Mouse (Mus musculus): ENCODE results near the gene Eif4ebp2. TPM values are rescaled to one million over a fixed set of nuclear protein-coding genes. Genes with fewer than 3 reads are reported as not detected.

Gene Eif4ebp2
- polyA plus RNA-seq, 1 experiment = 27.6 TPM

GRCm38 (mm10) chr10:61424500-61424899 lies 28.0 kb downstream of the Eif4ebp2 start:
- Histone ChIP-seq H3K27ac (ENCODE audit: insufficient read depth, low read length) (no peak overlapping the region), H3K4me1 (ENCODE audit: control insufficient read depth, insufficient read depth, low read length) (peaks cover 4% of the 10 kb centered on the region), H3K4me3 (ENCODE audit: insufficient read depth, low read length) (no peak overlapping the region)
- TF ChIP-seq POLR2A (IDR thresholded peaks at IDR 0.05; ENCODE audit: extremely low read depth, insufficient read depth, low read length) = no peak
- TF ChIP-seq CTCF (IDR thresholded peaks at IDR 0.05; ENCODE audit: extremely low read depth, insufficient read depth, low read length) = no peak

- H3K4me1 ChIP-seq (ENCODE audit: control insufficient read depth, insufficient read depth, low read length) = peaks cover 4% of the 10 kb centered on the region
- TF ChIP-seq POLR2A (IDR thresholded peaks at IDR 0.05; ENCODE audit: extremely low read depth, insufficient read depth, low read length) (no peak), CTCF (IDR thresholded peaks at IDR 0.05; ENCODE audit: extremely low read depth, insufficient read depth, low read length) (0 out of 2 replicates have a peak, but pooled peaks have one; percentile 20)
- no peak overlapping the region for H3K27ac ChIP-seq (ENCODE audit: insufficient read depth, low read length)
- H3K4me3 ChIP-seq (ENCODE audit: insufficient read depth, low read length) = no peak overlapping the region
Observed at GRCm38 (mm10) chr10:61423289-61423688, 29.2 kb downstream of the Eif4ebp2 start.

DNA sequence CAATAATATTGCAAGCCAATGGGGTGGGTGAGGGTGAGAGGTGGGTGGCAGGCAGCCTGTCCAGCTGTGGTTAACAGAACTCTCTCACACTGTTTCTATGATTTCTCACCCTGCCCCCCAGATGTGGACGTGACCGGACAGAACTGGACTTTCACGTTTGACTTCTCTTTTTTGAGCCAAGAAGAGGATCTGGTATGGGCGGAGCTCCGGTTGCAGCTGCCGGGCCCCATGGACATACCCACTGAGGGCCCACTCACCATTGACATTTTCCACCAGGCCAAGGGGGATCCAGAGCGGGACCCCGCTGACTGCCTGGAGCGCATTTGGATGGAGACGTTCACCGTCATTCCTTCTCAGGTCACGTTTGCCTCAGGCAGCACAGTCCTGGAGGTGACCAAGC lies 29.6 kb downstream of the Eif4ebp2 start:
- Histone ChIP-seq H3K4me1 (ENCODE audit: control insufficient read depth, insufficient read depth, low read length) (peaks cover 4% of the 10 kb centered on the region), H3K4me3 (ENCODE audit: insufficient read depth, low read length) (no peak overlapping the region)
- TF ChIP-seq POLR2A (IDR thresholded peaks at IDR 0.05; ENCODE audit: extremely low read depth, insufficient read depth, low read length) (no peak), CTCF (IDR thresholded peaks at IDR 0.05; ENCODE audit: extremely low read depth, insufficient read depth, low read length) (no peak)

GRCm38 (mm10) chr10:61420011-61420410 lies 32.5 kb downstream of the Eif4ebp2 start:
- no peak for TF ChIP-seq CTCF (IDR thresholded peaks at IDR 0.05; ENCODE audit: extremely low read depth, insufficient read depth, low read length)
- TF ChIP-seq POLR2A (IDR thresholded peaks at IDR 0.05; ENCODE audit: extremely low read depth, insufficient read depth, low read length) = no peak
- H3K4me3 ChIP-seq (ENCODE audit: insufficient read depth, low read length) = no peak overlapping the region
- peaks cover 4% of the 10 kb centered on the region for H3K4me1 ChIP-seq (ENCODE audit: control insufficient read depth, insufficient read depth, low read length)
- H3K27ac ChIP-seq (ENCODE audit: insufficient read depth, low read length) = no peak overlapping the region

More for the DNA sequence above, 29.6 kb downstream of the Eif4ebp2 start:
- no peak overlapping the region for H3K27ac ChIP-seq (ENCODE audit: insufficient read depth, low read length)

DNA sequence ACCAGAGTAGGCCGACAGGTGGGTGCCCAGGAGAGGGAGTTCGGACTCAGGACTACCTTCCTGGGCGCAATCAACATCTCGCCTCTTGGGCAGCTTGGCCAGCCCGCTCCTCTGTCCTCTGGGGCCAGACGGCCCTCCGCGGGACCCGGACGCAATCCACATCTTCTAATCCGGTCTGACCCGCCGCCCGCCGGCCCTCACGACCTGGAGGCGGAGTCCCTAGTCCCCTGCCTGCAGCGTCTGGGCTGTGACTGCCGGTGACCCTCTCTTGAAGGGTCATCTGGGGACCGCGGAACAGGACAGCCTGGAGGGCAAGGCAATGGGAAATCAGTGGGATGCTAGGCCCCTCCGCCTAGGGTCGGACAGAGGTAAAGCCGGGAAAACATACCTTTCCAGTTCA lies 33.3 kb downstream of the Eif4ebp2 start:
- TF ChIP-seq CTCF (IDR thresholded peaks at IDR 0.05; ENCODE audit: extremely low read depth, insufficient read depth, low read length) = no peak
- Histone ChIP-seq H3K4me3 (ENCODE audit: insufficient read depth, low read length) (no peak overlapping the region; the same call in 1 of the 2 replicates), H3K4me1 (ENCODE audit: control insufficient read depth, insufficient read depth, low read length) (peaks cover 1% of the 10 kb centered on the region; the same call in 1 of the 2 replicates), H3K27ac (ENCODE audit: insufficient read depth, low read length) (no peak overlapping the region)

GRCm38 (mm10) chr10:61418131-61418900 lies 34.1 kb downstream of the Eif4ebp2 start:
- H3K4me1 ChIP-seq (ENCODE audit: control insufficient read depth, insufficient read depth, low read length) = no peaks in the 10 kb centered on the region
- H3K27ac ChIP-seq (ENCODE audit: insufficient read depth, low read length) = no peak overlapping the region
- TF ChIP-seq POLR2A (IDR thresholded peaks at IDR 0.05; ENCODE audit: extremely low read depth, insufficient read depth, low read length) = no peak
- H3K4me3 ChIP-seq (ENCODE audit: insufficient read depth, low read length) = peak overlapping the region; percentile 6

DNA sequence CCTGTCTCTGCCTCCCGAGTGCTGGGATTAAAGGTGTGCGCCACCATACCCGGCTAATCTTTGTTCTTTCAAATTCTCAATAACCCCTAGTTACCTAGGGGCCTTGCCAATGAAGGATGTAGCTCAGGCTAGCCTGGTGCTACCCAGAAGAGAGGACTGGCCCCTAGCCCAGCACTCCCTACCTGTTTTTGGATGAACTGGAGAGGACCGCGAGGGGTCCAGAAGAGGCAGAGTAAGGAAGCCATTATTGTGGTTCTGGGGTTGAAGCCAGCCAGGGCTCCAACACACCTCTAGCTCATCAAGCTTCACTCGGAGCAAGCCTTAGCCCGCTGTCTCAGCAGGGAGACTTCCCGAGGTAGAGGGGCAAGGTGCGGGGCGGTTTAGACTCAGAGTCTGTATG lies 34.8 kb downstream of the Eif4ebp2 start, which contains the start of gene Nodal:
Gene Nodal (plus strand): TSS at position 301 of the 400 bp plus-strand sequence.
- Histone ChIP-seq H3K4me1 (ENCODE audit: control insufficient read depth, insufficient read depth, low read length) (no peaks in the 10 kb centered on the region), H3K27ac (ENCODE audit: insufficient read depth, low read length) (no peak within 1 kb of the TSS), H3K4me3 (ENCODE audit: insufficient read depth, low read length) (peak within 1 kb of the TSS; percentile 6)
- TF ChIP-seq POLR2A (IDR thresholded peaks at IDR 0.05; ENCODE audit: extremely low read depth, insufficient read depth, low read length) = no peak
- no peak for TF ChIP-seq CTCF (IDR thresholded peaks at IDR 0.05; ENCODE audit: extremely low read depth, insufficient read depth, low read length)

DNA sequence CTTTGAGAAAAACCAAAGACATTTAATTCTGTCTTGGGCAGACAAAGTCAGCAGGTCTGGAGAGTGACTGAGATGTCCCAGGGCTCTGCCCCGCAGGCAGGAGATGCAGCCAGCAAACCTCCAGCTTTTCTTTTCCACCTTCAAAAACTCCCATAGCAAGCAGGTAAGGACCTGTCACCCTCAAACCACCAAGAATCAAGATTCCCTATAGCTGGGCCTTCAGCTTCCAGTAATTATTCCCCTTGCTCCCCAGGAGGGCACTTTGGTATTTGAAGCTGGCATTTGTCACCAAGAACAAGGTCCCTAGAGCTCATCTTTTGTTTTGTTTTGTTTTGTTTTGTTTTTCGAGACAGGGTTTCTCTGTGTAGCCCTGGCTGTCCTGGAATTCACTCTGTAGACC lies 35.4 kb downstream of the Eif4ebp2 start:
- H3K4me3 ChIP-seq (ENCODE audit: insufficient read depth, low read length) = no peak overlapping the region
- H3K27ac ChIP-seq (ENCODE audit: insufficient read depth, low read length) = no peak overlapping the region
- no peak for TF ChIP-seq CTCF (IDR thresholded peaks at IDR 0.05; ENCODE audit: extremely low read depth, insufficient read depth, low read length)
- TF ChIP-seq POLR2A (IDR thresholded peaks at IDR 0.05; ENCODE audit: extremely low read depth, insufficient read depth, low read length) = no peak
- no peaks in the 10 kb centered on the region for H3K4me1 ChIP-seq (ENCODE audit: control insufficient read depth, insufficient read depth, low read length)

DNA sequence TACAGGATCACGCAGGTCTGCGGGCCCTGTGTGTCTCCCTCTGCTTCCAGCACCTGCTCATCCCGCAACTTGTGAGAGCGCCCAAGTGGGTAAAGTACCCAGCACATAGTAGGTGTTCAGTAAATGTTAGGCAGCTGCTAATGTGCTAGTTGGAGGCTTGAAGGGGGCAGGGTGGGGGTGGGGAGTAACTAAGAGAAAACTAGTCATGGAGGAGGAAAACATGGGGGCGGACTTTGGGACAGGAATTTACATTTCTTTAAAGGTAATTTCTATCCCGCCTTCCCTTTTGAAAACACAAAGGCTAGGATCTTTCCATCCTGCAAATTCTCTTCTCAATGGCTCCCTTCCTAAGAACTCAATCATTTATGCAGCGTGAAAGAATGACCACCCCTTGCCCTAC lies 35.9 kb downstream of the Eif4ebp2 start:
- no peaks in the 10 kb centered on the region for H3K4me1 ChIP-seq (ENCODE audit: control insufficient read depth, insufficient read depth, low read length)
- no peak overlapping the region for H3K27ac ChIP-seq (ENCODE audit: insufficient read depth, low read length)
- H3K4me3 ChIP-seq (ENCODE audit: insufficient read depth, low read length) = no peak overlapping the region
- TF ChIP-seq CTCF (IDR thresholded peaks at IDR 0.05; ENCODE audit: extremely low read depth, insufficient read depth, low read length) = no peak
- TF ChIP-seq POLR2A (IDR thresholded peaks at IDR 0.05; ENCODE audit: extremely low read depth, insufficient read depth, low read length) = no peak

DNA sequence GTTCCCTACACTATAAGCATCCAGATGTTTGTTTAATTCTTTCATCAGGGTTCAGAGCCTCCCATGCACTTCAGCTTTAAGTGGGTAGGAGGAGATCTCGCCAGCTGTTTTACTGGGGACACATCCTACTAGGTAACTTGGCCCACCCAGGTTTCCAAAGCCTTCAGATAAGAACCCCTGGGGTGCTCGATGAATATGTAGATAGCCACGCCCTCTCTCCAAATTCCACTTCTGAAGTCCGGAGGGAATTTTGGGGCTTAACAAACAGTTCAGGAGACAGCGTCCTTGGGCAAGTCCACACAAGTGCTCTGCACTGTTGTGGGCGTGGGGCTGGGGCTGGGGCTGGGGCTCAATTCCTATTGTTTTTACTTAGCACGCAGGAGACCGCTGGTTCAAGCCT lies 36.6 kb downstream of the Eif4ebp2 start:
- no peak for TF ChIP-seq CTCF (IDR thresholded peaks at IDR 0.05; ENCODE audit: extremely low read depth, insufficient read depth, low read length)
- no peak for TF ChIP-seq POLR2A (IDR thresholded peaks at IDR 0.05; ENCODE audit: extremely low read depth, insufficient read depth, low read length)
- H3K4me3 ChIP-seq (ENCODE audit: insufficient read depth, low read length) = no peak overlapping the region
- H3K27ac ChIP-seq (ENCODE audit: insufficient read depth, low read length) = no peak overlapping the region
- H3K4me1 ChIP-seq (ENCODE audit: control insufficient read depth, insufficient read depth, low read length) = no peaks in the 10 kb centered on the region
